Mouse (Mus musculus): ENCODE results near the gene Armc8.

- TF ChIP-seq TAL1 (IDR thresholded peaks at IDR 0.05; ENCODE audit: low read length) (no peak), GATA1 (IDR thresholded peaks at IDR 0.05; ENCODE audit: low read length) (no peak)
Measured at GRCm38 (mm10) chr9:99439064-99439463, 129.6 kb downstream of the Armc8 start.

Measured in erythroblast, embryonic 14.5 days (primary cell).